Mouse (Mus musculus): Measurements from ENCODE around the gene Tmem184c. TPM values are rescaled to one million over a fixed set of nuclear protein-coding genes. Genes with fewer than 3 reads are reported as not detected.

The Tmem184c gene
- polyA plus RNA-seq, 2 experiments from 2014 or later: 19.2 to 22.3 TPM

Other genes starting within 250 kb of the Tmem184c start
- 1 to 10 TPM; 2.3 to 3.5 TPM for gene Arhgap10, start 92.7 kb downstream of the Tmem184c start, polyA plus RNA-seq (2017; shearing (Covaris generic))
- 10 to 100 TPM; 12.9 to 14.6 TPM for gene Prmt9, start 61.3 kb downstream of the Tmem184c start, polyA plus RNA-seq (2017; shearing (Covaris generic))
- gene Ednra, start 113.8 kb upstream of the Tmem184c start, polyA plus RNA-seq (2017; shearing (Covaris generic)): not detected

Data from CD4-positive, CD25-positive, alpha-beta regulatory T cell, adult 4 months (primary cell).